Mouse (Mus musculus): ENCODE data around the gene Dyrk2.

GRCm38 (mm10) chr10:118872196-118872595 is 2.2 kb upstream of the Dyrk2 start:
- TF ChIP-seq EP300 (IDR thresholded peaks at IDR 0.05; ENCODE audit: low read depth), result no peak
- no peak for TF ChIP-seq CTCF (IDR thresholded peaks at IDR 0.05; ENCODE audit: low read depth)

Data from liver, embryonic 14.5 days (tissue).